Mouse (Mus musculus): ENCODE data around the gene Ovol1.

The Ovol1 gene

GRCm38 (mm10) chr19:5515840-5516777, 44.3 kb downstream of the Ovol1 start:
- no peak for DNase-seq

GRCm38 (mm10) chr19:5513005-5513349, 47.5 kb downstream of the Ovol1 start:
- no peak for DNase-seq

GRCm38 (mm10) chr19:5512091-5513004, 48.1 kb downstream of the Ovol1 start:
- no peak for DNase-seq

- no peak for DNase-seq
Measured at GRCm38 (mm10) chr19:5511074-5511632, 49.3 kb downstream of the Ovol1 start.

GRCm38 (mm10) chr19:5510031-5511026, 50.1 kb downstream of the Ovol1 start, which contains the start of gene Snx32:
TSS of gene Snx32 (minus strand) at chr19:5510538.
- DNase-seq: peak; percentile 97

GRCm38 (mm10) chr19:5503687-5504086, 56.8 kb downstream of the Ovol1 start, which contains the start of gene 1700020D05Rik:
TSS of gene 1700020D05Rik (minus strand) at chr19:5503787.
- no peak for DNase-seq

- no peak for DNase-seq
Measured at GRCm38 (mm10) chr19:5500330-5500875, 60.0 kb downstream of the Ovol1 start.

Measured in right cerebral cortex, postnatal 25 days (tissue).